Mouse (Mus musculus): ENCODE data around the gene Ccn2. TPM values are rescaled to one million over a fixed set of nuclear protein-coding genes. Genes with fewer than 3 reads are reported as not detected.

The Ccn2 gene
- polyA plus RNA-seq (2012; fragmentation: generic; extraction: Trizol) = 7.2 TPM

DNA sequence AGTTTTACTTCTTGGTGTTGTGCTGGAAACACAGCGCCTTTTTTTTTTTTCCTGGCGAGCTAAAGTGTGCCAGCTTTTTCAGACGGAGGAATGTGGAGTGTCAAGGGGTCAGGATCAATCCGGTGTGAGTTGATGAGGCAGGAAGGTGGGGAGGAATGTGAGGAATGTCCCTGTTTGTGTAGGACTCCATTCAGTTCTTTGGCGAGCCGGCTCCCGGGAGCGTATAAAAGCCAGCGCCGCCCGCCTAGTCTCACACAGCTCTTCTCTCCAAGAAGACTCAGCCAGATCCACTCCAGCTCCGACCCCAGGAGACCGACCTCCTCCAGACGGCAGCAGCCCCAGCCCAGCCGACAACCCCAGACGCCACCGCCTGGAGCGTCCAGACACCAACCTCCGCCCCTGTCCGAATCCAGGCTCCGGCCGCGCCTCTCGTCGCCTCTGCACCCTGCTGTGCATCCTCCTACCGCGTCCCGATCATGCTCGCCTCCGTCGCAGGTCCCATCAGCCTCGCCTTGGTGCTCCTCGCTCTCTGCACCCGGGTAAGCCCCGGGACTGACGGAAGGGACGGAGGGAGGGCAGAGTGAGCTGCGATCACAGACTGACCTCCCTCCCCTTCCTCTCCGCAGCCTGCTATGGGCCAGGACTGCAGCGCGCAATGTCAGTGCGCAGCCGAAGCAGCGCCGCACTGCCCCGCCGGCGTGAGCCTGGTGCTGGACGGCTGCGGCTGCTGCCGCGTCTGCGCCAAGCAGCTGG is at the start of gene Ccn2:
TSS of gene Ccn2 (plus strand) at position 193 of the 753 bp plus-strand sequence.
- Histone ChIP-seq H3K27me3 (ENCODE audit: control insufficient read depth, insufficient read depth, insufficient read length) (no peaks in the 10 kb centered on the region), H3K4me2 (ENCODE audit: low read depth) (peak within 1 kb of the TSS; percentile 59), H3ac (ENCODE audit: control insufficient read depth, insufficient read length) (peak within 1 kb of the TSS; percentile 11), H3K4me3 (peak within 1 kb of the TSS; percentile 44), H3K36me3 (ENCODE audit: control insufficient read depth, insufficient read depth) (no peaks in the 10 kb centered on the region), H3K79me2 (ENCODE audit: control insufficient read depth, insufficient read depth) (no peaks in the 10 kb centered on the region)
- peak in 2 of 3 experiments; percentile 38 to 65 for TF ChIP-seq MYOG (IDR thresholded peaks at IDR 0.05; ENCODE audit: control insufficient read depth in 1 of 3, insufficient read depth in 1 of 3, insufficient read length in 2 of 3, low read depth in 2 of 3)
- TF ChIP-seq E2F4 (IDR thresholded peaks at IDR 0.05; ENCODE audit: insufficient read depth) = no peak
- no peak for TF ChIP-seq REST (IDR thresholded peaks at IDR 0.05; ENCODE audit: insufficient read depth, insufficient read length)
- TF ChIP-seq CEBPB (IDR thresholded peaks at IDR 0.05; ENCODE audit: insufficient read depth, poor library complexity, severe bottlenecking) = no peak
- TF ChIP-seq MYOD1 (IDR thresholded peaks at IDR 0.05; ENCODE audit: control insufficient read depth in 1 of 3, insufficient read length in 2 of 3, low read depth in 2 of 3) = peak in 2 of 3 experiments; percentile 2 to 65
- no peak for TF ChIP-seq TCF3 (IDR thresholded peaks at IDR 0.05; ENCODE audit: insufficient read length, low read depth)
- TF ChIP-seq POLR2AphosphoS2 (IDR thresholded peaks at IDR 0.05; ENCODE audit: insufficient read length, low read depth) = no peak
- TF ChIP-seq TCF12 (IDR thresholded peaks at IDR 0.05; ENCODE audit: insufficient read depth, poor library complexity, severe bottlenecking) = no peak
- no peak for TF ChIP-seq SRF (IDR thresholded peaks at IDR 0.05; ENCODE audit: control insufficient read depth, insufficient read length, low read depth)
- TF ChIP-seq POLR2A (IDR thresholded peaks at IDR 0.05; ENCODE audit: insufficient read length, low read depth) = peak; percentile 60
- TF ChIP-seq MAX (IDR thresholded peaks at IDR 0.05; ENCODE audit: low read depth) = no peak
- TF ChIP-seq USF1 (IDR thresholded peaks at IDR 0.05; ENCODE audit: low read depth) = no peak

DNA sequence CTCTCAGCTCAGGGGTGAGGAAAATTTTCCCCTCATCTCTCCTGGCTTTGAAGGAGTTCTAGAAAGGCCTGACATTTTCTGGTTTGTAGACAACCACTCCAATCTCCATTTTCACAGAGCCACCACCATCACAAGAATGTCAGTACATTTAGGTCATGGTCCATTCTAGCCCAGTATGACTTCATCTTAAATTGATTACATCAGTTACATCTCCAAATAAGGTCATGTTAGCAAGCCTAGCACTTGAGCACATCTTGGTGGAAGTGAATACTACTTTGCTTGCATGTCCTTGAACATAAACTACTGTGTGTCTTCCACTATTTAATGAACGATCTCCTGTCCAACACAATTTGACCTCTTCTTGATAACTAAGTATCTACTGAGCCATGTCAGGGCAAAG is 42.4 kb upstream of the Ccn2 start:
- no peaks in the 10 kb centered on the region for H3K27me3 ChIP-seq (ENCODE audit: control insufficient read depth, insufficient read depth, insufficient read length)
- H3K4me2 ChIP-seq (ENCODE audit: low read depth) = no peak overlapping the region
- no peaks in the 10 kb centered on the region for H3K36me3 ChIP-seq (ENCODE audit: control insufficient read depth, insufficient read depth)
- H3ac ChIP-seq (ENCODE audit: control insufficient read depth, insufficient read length) = no peak overlapping the region
- TF ChIP-seq SRF (IDR thresholded peaks at IDR 0.05; ENCODE audit: control insufficient read depth, insufficient read length, low read depth) = peak; percentile 72
- TF ChIP-seq TCF3 (IDR thresholded peaks at IDR 0.05; ENCODE audit: insufficient read length, low read depth) = no peak
- H3K79me2 ChIP-seq (ENCODE audit: control insufficient read depth, insufficient read depth) = no peaks in the 10 kb centered on the region
- H3K4me3 ChIP-seq = no peak overlapping the region

DNA sequence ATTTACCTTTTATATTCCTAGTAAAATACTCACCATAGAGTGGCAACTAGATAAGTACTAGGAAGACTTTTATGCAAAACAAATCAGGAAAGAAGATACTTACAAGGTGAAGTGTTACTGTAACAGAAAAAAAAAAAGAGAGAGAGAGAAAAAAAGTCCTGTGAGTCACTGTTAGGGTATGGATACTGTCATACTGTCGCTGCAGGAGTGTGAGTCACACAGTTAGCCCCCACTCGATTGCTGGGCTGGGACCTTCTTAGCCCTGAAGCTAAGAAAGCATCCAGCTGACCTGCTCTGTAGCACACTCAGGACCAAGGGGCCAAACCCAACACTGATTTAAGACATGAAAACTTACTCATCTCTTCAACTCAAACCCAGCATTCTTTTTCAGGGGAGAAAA is 41.2 kb upstream of the Ccn2 start:
- H3K4me2 ChIP-seq (ENCODE audit: low read depth) = peak overlapping the region; percentile 13
- H3ac ChIP-seq (ENCODE audit: control insufficient read depth, insufficient read length) = no peak overlapping the region
- H3K36me3 ChIP-seq (ENCODE audit: control insufficient read depth, insufficient read depth) = no peaks in the 10 kb centered on the region
- no peak for TF ChIP-seq POLR2AphosphoS2 (IDR thresholded peaks at IDR 0.05; ENCODE audit: insufficient read length, low read depth)
- H3K79me2 ChIP-seq (ENCODE audit: control insufficient read depth, insufficient read depth) = no peaks in the 10 kb centered on the region
- no peaks in the 10 kb centered on the region for H3K27me3 ChIP-seq (ENCODE audit: control insufficient read depth, insufficient read depth, insufficient read length)
- H3K4me3 ChIP-seq = no peak overlapping the region

- TF ChIP-seq SRF (IDR thresholded peaks at IDR 0.05; ENCODE audit: control insufficient read depth, insufficient read length, low read depth) = no peak
- TF ChIP-seq CEBPB (IDR thresholded peaks at IDR 0.05; ENCODE audit: insufficient read depth, poor library complexity, severe bottlenecking) = no peak
- no peak for TF ChIP-seq REST (IDR thresholded peaks at IDR 0.05; ENCODE audit: insufficient read depth, insufficient read length)
- no peak for TF ChIP-seq TCF12 (IDR thresholded peaks at IDR 0.05; ENCODE audit: insufficient read depth, poor library complexity, severe bottlenecking)
- TF ChIP-seq MAX (IDR thresholded peaks at IDR 0.05; ENCODE audit: low read depth) = no peak
- TF ChIP-seq USF1 (IDR thresholded peaks at IDR 0.05; ENCODE audit: low read depth) = no peak
- no peak for TF ChIP-seq POLR2A (IDR thresholded peaks at IDR 0.05; ENCODE audit: insufficient read length, low read depth)
- TF ChIP-seq MYOG (IDR thresholded peaks at IDR 0.05; ENCODE audit: control insufficient read depth in 1 of 3, insufficient read depth in 1 of 3, insufficient read length in 2 of 3, low read depth in 2 of 3) = no peak
Measured at GRCm38 (mm10) chr10:24558366-24558765, 36.9 kb upstream of the Ccn2 start.

GRCm38 (mm10) chr10:24569691-24570420 is 25.4 kb upstream of the Ccn2 start:
- Histone ChIP-seq H3K4me3 (no peak overlapping the region), H3ac (ENCODE audit: control insufficient read depth, insufficient read length) (no peak overlapping the region), H3K36me3 (ENCODE audit: control insufficient read depth, insufficient read depth) (no peaks in the 10 kb centered on the region), H3K4me2 (ENCODE audit: low read depth) (no peak overlapping the region), H3K79me2 (ENCODE audit: control insufficient read depth, insufficient read depth) (no peaks in the 10 kb centered on the region), H3K27me3 (ENCODE audit: control insufficient read depth, insufficient read depth, insufficient read length) (no peaks in the 10 kb centered on the region)
- TF ChIP-seq REST (IDR thresholded peaks at IDR 0.05; ENCODE audit: insufficient read depth, insufficient read length) (no peak), USF1 (IDR thresholded peaks at IDR 0.05; ENCODE audit: low read depth) (no peak), SRF (IDR thresholded peaks at IDR 0.05; ENCODE audit: control insufficient read depth, insufficient read length, low read depth) (no peak), MYOG (IDR thresholded peaks at IDR 0.05; ENCODE audit: control insufficient read depth in 1 of 3, insufficient read depth in 1 of 3, insufficient read length in 2 of 3, low read depth in 2 of 3) (no peak), E2F4 (IDR thresholded peaks at IDR 0.05; ENCODE audit: insufficient read depth) (no peak), MYOD1 (IDR thresholded peaks at IDR 0.05; ENCODE audit: control insufficient read depth in 1 of 3, insufficient read length in 2 of 3, low read depth in 2 of 3) (no peak), MAX (IDR thresholded peaks at IDR 0.05; ENCODE audit: low read depth) (no peak), POLR2AphosphoS2 (IDR thresholded peaks at IDR 0.05; ENCODE audit: insufficient read length, low read depth) (no peak)

More at GRCm38 (mm10) chr10:24558366-24558765, 36.9 kb upstream of the Ccn2 start:
- no peaks in the 10 kb centered on the region for H3K36me3 ChIP-seq (ENCODE audit: control insufficient read depth, insufficient read depth)
- no peak overlapping the region for H3K4me2 ChIP-seq (ENCODE audit: low read depth)
- H3K27me3 ChIP-seq (ENCODE audit: control insufficient read depth, insufficient read depth, insufficient read length) = no peaks in the 10 kb centered on the region
- H3K79me2 ChIP-seq (ENCODE audit: control insufficient read depth, insufficient read depth) = no peaks in the 10 kb centered on the region
- no peak overlapping the region for H3K4me3 ChIP-seq
- no peak overlapping the region for H3ac ChIP-seq (ENCODE audit: control insufficient read depth, insufficient read length)

Measured in myocyte (in vitro differentiated cells).